Mouse (Mus musculus): ENCODE measurements around the gene Eef1g. TPM values are rescaled to one million over a fixed set of nuclear protein-coding genes. Genes with fewer than 3 reads are reported as not detected.
"Not testable (repeated sequence)": the region's sequence is repeated elsewhere in the genome, so short reads cannot be mapped to it uniquely, and the experiment has no call there.

The Eef1g gene
- polyA plus RNA-seq, 2 experiments from 2014 or later = 667 to 787 TPM

- no peak for ATAC-seq
Measured at GRCm38 (mm10) chr19:8988346-8989065, 21.7 kb downstream of the Eef1g start.

GRCm38 (mm10) chr19:8989066-8989566 lies 22.3 kb downstream of the Eef1g start, which contains the start of gene Ahnak:
Gene Ahnak, plus strand, starts transcription at chr19:8989284.
- ATAC-seq = no peak

- ATAC-seq = peak; percentile 39
Measured at GRCm38 (mm10) chr19:8989567-8990431, 23.0 kb downstream of the Eef1g start.

GRCm38 (mm10) chr19:8990432-8991102 lies 23.7 kb downstream of the Eef1g start:
- peak; percentile 31 for ATAC-seq

- ATAC-seq = no peak
Measured at GRCm38 (mm10) chr19:8991245-8991870, 24.5 kb downstream of the Eef1g start.

- no peak for ATAC-seq
Measured at GRCm38 (mm10) chr19:8991871-8992735, 25.3 kb downstream of the Eef1g start.

GRCm38 (mm10) chr19:8992769-8993624 lies 26.2 kb downstream of the Eef1g start:
- peak; percentile 32 for ATAC-seq

GRCm38 (mm10) chr19:8993625-8993912 lies 26.7 kb downstream of the Eef1g start:
- ATAC-seq = no peak

GRCm38 (mm10) chr19:8994813-8995607 lies 28.2 kb downstream of the Eef1g start:
- no peak for ATAC-seq

- no peak for ATAC-seq
Measured at GRCm38 (mm10) chr19:8996601-8997000, 29.8 kb downstream of the Eef1g start.

- ATAC-seq = peak; percentile 92
Measured at GRCm38 (mm10) chr19:8997546-8997945, 30.7 kb downstream of the Eef1g start.

- ATAC-seq = peak; percentile 17
Measured at GRCm38 (mm10) chr19:8998546-8998945, 31.7 kb downstream of the Eef1g start.

- ATAC-seq = no peak
Measured at GRCm38 (mm10) chr19:8999223-8999622, 32.4 kb downstream of the Eef1g start.

- ATAC-seq = not testable (repeated sequence)
Measured at GRCm38 (mm10) chr19:9006915-9007314, 40.1 kb downstream of the Eef1g start.

GRCm38 (mm10) chr19:9019298-9019697 lies 52.5 kb downstream of the Eef1g start:
- no peak for ATAC-seq

- no peak for ATAC-seq
Measured at GRCm38 (mm10) chr19:9023021-9023778, 56.4 kb downstream of the Eef1g start.

GRCm38 (mm10) chr19:9025562-9026257 lies 58.9 kb downstream of the Eef1g start:
- ATAC-seq = no peak

GRCm38 (mm10) chr19:9026634-9027033 lies 59.8 kb downstream of the Eef1g start:
- ATAC-seq = no peak

All from CD4-positive, CD25-positive, alpha-beta regulatory T cell, adult 4 months (primary cell).